Mouse (Mus musculus) T-helper 2 cell (primary cell): ENCODE measurements at regions not wholly inside any gene's neighbourhood (a gene's known extent, or its start where the extent isn't known, plus 50 kb on each side); places are given as distances from the start of the nearest gene placed in this dataset.
"Not testable (repeated sequence)": the region's sequence is repeated elsewhere in the genome, so short reads cannot be mapped to it uniquely, and the experiment has no call there.

ENCODE experiments used
- in situ Hi-C: fragments of 300-600 bp; cut with MboI, MseI; formaldehyde crosslinking; loops from one replicate; pipeline ENCODE4 v1.15.1; 2025; ENCODE audit warnings: high pct_unique_total_duplicates

- in situ Hi-C loops, result no loop called here
Measured at GRCm38 (mm10) chr17:31732176-31732880, 54.7 kb downstream of the Cryaa start.

- in situ Hi-C loops, result no loop called here
Measured at GRCm38 (mm10) chr17:31734521-31734920, 56.9 kb downstream of the Cryaa start.

GRCm38 (mm10) chr17:31736716-31737115, 59.1 kb downstream of the Cryaa start:
- in situ Hi-C loops, result no loop called here

- in situ Hi-C loops, result no loop called here
Measured at GRCm38 (mm10) chr17:31738249-31738648, 60.6 kb downstream of the Cryaa start.

- in situ Hi-C loops, result no loop called here
Measured at GRCm38 (mm10) chr17:31739586-31739985, 62.0 kb downstream of the Cryaa start.

- in situ Hi-C loops, result no loop called here
Measured at GRCm38 (mm10) chr17:31740059-31740458, 62.5 kb downstream of the Cryaa start.

- in situ Hi-C loops, result no loop called here
Measured at GRCm38 (mm10) chr17:31743656-31744055, 66.0 kb downstream of the Cryaa start.

- in situ Hi-C loops, result loop anchor here (5.0 kb wide), 1 partner anchor 49 kb away; no protein-coding TSS in a partner anchor
Measured at GRCm38 (mm10) chr17:31746198-31747111, 68.8 kb downstream of the Cryaa start.

GRCm38 (mm10) chr17:31747563-31747962, 70.0 kb downstream of the Cryaa start:
- in situ Hi-C loops, result loop anchor here (5.0 kb wide), 1 partner anchor 50 kb away; no protein-coding TSS in a partner anchor

GRCm38 (mm10) chr17:31748158-31748557, 70.6 kb downstream of the Cryaa start:
- in situ Hi-C loops, result loop anchor here (5.0 kb wide), 1 partner anchor 51 kb away; no protein-coding TSS in a partner anchor

GRCm38 (mm10) chr17:31748971-31749370, 71.4 kb downstream of the Cryaa start:
- in situ Hi-C loops, result loop anchor here (5.0 kb wide), 1 partner anchor 52 kb away; no protein-coding TSS in a partner anchor

GRCm38 (mm10) chr17:31751262-31751661, 73.7 kb downstream of the Cryaa start:
- in situ Hi-C loops, result no loop called here

- in situ Hi-C loops, result no loop called here
Measured at GRCm38 (mm10) chr17:31753113-31753858, 75.7 kb downstream of the Cryaa start.

GRCm38 (mm10) chr17:31753859-31754229, 76.2 kb downstream of the Cryaa start:
- in situ Hi-C loops, result no loop called here

- in situ Hi-C loops, result no loop called here
Measured at GRCm38 (mm10) chr17:31760465-31760864, 82.9 kb downstream of the Cryaa start.

GRCm38 (mm10) chr17:31763078-31763477, 85.5 kb downstream of the Cryaa start:
- in situ Hi-C loops, result no loop called here

- in situ Hi-C loops, result no loop called here
Measured at GRCm38 (mm10) chr17:31766779-31767697, 88.6 kb downstream of the Sik1 start.

- in situ Hi-C loops, result no loop called here
Measured at GRCm38 (mm10) chr17:31772201-31772820, 83.3 kb downstream of the Sik1 start.

GRCm38 (mm10) chr17:31773882-31774281, 81.7 kb downstream of the Sik1 start:
- in situ Hi-C loops, result not testable (repeated sequence)

- in situ Hi-C loops, result no loop called here
Measured at GRCm38 (mm10) chr17:31775037-31775436, 80.6 kb downstream of the Sik1 start.
